Mouse (Mus musculus) G1E (cell line): ENCODE data around the gene Edn2. TPM values are rescaled to one million over a fixed set of nuclear protein-coding genes. Genes with fewer than 3 reads are reported as not detected.

Experiments
- ATAC-seq: 2 replicates; pipeline ENCODE4 v1.8.0; 2016; ENCODE audit warnings: mild to moderate bottlenecking; ENCODE audit not compliant: insufficient number of reproducible peaks, poor library complexity, low FRiP score, severe bottlenecking; ENCODE audit errors: extremely low read depth
- DNase-seq: peaks from one replicate; pipeline ENCODE4 v3.0.0; 2012; ENCODE audit warnings: low spot score
- H3K27me3 ChIP-seq: 2 replicates; pipeline ENCODE4 v1.6.1; 2012; ENCODE audit warnings: mild to moderate bottlenecking, low read length, inconsistent platforms; ENCODE audit not compliant: insufficient read depth
- H3K36me3 ChIP-seq: replicated peaks from 2 replicates; pipeline ENCODE3; 2012; ENCODE audit warnings: mild to moderate bottlenecking, inconsistent platforms
- H3K4me1 ChIP-seq: 2 replicates; pipeline ENCODE4 v1.6.1; 2012; ENCODE audit warnings: low read depth, low read length, inconsistent platforms, mixed read lengths; ENCODE audit not compliant: insufficient read depth
- H3K4me3 ChIP-seq: 2 replicates; pipeline ENCODE4 v1.5.1; 2012; ENCODE audit warnings: low read depth, mild to moderate bottlenecking, inconsistent platforms, low read length, moderate library complexity, mixed read lengths
- H3K9me3 ChIP-seq: replicated peaks from 2 replicates; pipeline ENCODE4 v1.6.1; 2012; ENCODE audit warnings: inconsistent platforms
- CTCF ChIP-seq: IDR thresholded peaks from 2 replicates; pipeline ENCODE4 v1.5.1; 2012; ENCODE audit warnings: low read depth, low read length, inconsistent platforms, mixed read lengths
- GATA1 ChIP-seq: IDR thresholded peaks from 2 replicates; pipeline ENCODE4 v1.6.1; 2012; ENCODE audit warnings: borderline replicate concordance, low read length, inconsistent platforms, mixed read lengths
- GATA2 ChIP-seq: IDR thresholded peaks from 2 replicates; pipeline ENCODE4 v1.6.1; 2012; ENCODE audit warnings: low read depth, low read length, inconsistent platforms, borderline replicate concordance
- POLR2AphosphoS5 ChIP-seq: IDR thresholded peaks from 2 replicates; pipeline ENCODE4 v1.6.1; 2012; ENCODE audit warnings: low read depth, low read length, inconsistent platforms; ENCODE audit not compliant: insufficient replicate concordance
- TAL1 ChIP-seq: conservative IDR thresholded peaks from 2 replicates; pipeline ENCODE4 v1.6.1; 2012; ENCODE audit warnings: low read depth, low read length, inconsistent platforms, mixed read lengths
- polyA plus RNA-seq: library from polyadenylated mRNA; stranded (reverse); fragments of >175 nt; gene quantifications from 2 replicates; pipeline ENCODE4 v1.2.3, GENCODE M21; 2012
- total RNA-seq, 2 experiments: library from RNA; stranded (forward) in 1 of 2; stranded (reverse) in 1 of 2; fragments of 200-1000 nt in 1 of 2; fragments of >200 nt in 1 of 2; fragmentation: Nextera tagmentation in 1 of 2; gene quantifications; 2 replicates each; pipeline ENCODE4 v1.2.3; 2014 to 2017

Gene Edn2
- total and polyA plus RNA-seq, 3 experiments = not detected

DNA sequence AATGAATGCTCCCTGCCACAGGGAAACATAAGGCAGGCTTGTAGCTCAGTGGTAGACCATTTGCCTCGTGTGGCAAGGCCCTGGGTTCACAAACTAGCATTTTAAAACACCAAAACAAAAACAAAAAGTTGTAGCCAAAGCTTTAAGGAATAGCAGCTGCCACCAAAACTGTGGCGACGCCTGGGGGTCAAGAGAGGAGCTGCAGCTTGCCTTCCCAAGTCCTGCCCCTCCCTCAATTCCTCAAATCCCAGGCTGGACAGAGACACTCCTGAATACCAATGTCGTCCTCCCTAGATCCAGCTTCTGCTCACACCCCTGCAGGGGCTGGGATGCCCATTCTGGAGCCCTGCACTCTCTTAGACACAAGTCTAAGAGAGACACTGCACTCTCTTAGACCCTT, 25.9 kb downstream of the Edn2 start:
- DNase-seq (no peak), ATAC-seq (no peak)
- Histone ChIP-seq H3K27me3 (no peaks in the 10 kb centered on the region), H3K4me3 (no peak overlapping the region), H3K4me1 (no peaks in the 10 kb centered on the region), H3K36me3 (no peaks in the 10 kb centered on the region), H3K9me3 (peaks cover 88% of the 10 kb centered on the region)
- no peak for TF ChIP-seq GATA1
- TF ChIP-seq CTCF = no peak
- TF ChIP-seq GATA2 = no peak
- TF ChIP-seq TAL1 = no peak
- TF ChIP-seq POLR2AphosphoS5 = no peak

DNA sequence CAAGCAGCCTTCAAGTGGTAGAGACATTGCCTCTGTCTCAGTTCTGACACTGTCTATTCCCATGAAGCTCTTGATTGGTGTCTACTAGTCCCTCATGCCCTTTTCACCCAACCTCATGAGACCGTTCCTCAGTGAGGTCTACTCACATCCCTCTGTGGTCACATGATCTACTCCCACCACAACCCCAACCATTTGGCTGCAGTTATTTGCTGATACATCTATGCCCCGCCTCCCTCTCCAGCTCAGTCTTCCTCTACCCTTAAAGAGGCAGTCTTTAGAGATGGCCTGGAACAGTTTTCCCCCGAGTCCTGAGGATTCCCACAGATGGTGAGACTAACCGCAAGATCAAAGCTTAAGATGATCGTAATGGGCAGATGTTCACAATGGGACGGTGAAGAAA, 27.2 kb downstream of the Edn2 start:
- Histone ChIP-seq H3K9me3 (peaks cover 86% of the 10 kb centered on the region), H3K4me3 (no peak overlapping the region), H3K27me3 (no peaks in the 10 kb centered on the region), H3K36me3 (no peaks in the 10 kb centered on the region), H3K4me1 (no peaks in the 10 kb centered on the region)
- DNase-seq (no peak), ATAC-seq (no peak)
- TF ChIP-seq CTCF = no peak
- TF ChIP-seq GATA2 = no peak
- no peak for TF ChIP-seq GATA1
- TF ChIP-seq POLR2AphosphoS5 = no peak
- no peak for TF ChIP-seq TAL1

DNA sequence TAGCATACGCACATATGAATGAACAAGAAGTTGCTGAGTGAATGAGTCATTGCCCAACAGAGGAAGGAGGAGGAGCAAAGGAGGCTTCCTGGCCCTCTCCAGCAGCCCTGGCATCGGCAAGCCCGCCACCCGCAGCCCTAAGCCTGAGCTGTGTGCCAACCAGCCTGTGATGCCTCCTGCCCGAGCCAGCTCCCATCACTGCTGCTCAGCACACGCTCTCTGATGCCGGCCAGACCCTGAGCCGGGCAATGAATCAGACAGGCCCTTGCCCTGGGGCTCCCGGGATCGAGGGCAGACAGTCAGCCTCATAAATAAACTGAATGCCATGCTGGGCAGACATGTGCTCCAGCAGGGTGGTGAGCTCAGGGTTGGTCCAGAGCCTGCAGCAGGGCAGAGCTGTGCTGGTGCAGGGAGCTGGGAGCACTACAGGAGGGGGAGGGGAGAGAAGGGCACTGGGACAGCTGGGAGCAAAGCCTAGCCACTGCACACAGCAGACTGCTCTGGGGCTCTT, 27.7 kb downstream of the Edn2 start:
- no peak for DNase-seq
- no peak for ATAC-seq
- no peaks in the 10 kb centered on the region for H3K27me3 ChIP-seq
- no peaks in the 10 kb centered on the region for H3K36me3 ChIP-seq
- H3K4me3 ChIP-seq = peak overlapping the region; percentile 22; the same call in 1 of the 2 replicates
- peaks cover 86% of the 10 kb centered on the region for H3K9me3 ChIP-seq
- no peak for TF ChIP-seq GATA2
- no peak for TF ChIP-seq TAL1
- no peak for TF ChIP-seq GATA1
- TF ChIP-seq CTCF = no peak
- TF ChIP-seq POLR2AphosphoS5 = no peak
- no peaks in the 10 kb centered on the region for H3K4me1 ChIP-seq

DNA sequence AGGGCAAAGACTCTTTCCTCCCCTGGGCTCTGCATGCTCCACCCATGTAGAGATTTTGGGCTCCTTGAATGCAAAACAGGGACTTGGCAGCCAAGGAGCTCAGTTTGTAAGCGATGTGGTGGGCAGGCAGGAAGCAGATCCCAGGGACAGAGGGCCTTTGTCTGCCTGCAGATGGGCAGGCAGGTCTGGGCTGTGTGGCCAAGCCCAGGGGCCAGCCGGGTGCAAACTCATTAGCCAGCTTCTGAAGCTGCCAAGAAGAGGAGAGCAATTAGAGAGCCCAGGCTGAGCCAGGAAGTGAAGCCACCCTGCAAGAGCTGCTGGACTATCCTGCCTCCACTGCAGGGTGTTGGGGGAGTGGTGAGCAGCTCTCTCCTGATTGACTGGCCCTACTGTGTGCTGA, 28.9 kb downstream of the Edn2 start:
- H3K4me1 ChIP-seq = no peaks in the 10 kb centered on the region
- H3K4me3 ChIP-seq = no peak overlapping the region
- DNase-seq = no peak
- H3K36me3 ChIP-seq = no peaks in the 10 kb centered on the region
- H3K27me3 ChIP-seq = no peaks in the 10 kb centered on the region
- H3K9me3 ChIP-seq = peaks cover 90% of the 10 kb centered on the region
- no peak for ATAC-seq
- TF ChIP-seq TAL1 = no peak

DNA sequence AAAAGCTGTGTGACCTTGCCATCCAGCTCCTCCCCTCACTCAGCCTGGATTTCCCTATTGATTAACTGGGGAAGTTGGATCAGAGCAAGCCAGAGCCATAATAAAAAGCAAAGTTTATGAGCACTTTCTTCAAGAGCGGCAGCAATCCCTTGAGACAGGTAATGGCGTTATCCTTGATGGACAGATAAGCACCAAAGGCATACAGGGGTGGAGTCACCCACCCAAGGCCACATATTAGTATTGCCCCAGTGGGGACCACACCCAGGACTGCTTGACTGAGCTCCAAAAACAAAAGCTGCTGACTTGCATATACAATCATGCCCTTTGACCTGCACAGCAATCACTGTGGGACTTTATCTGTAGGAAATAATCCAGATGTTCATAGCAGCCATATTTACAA, 31.0 kb downstream of the Edn2 start:
- DNase-seq (no peak), ATAC-seq (no peak)
- no peaks in the 10 kb centered on the region for H3K36me3 ChIP-seq
- H3K4me1 ChIP-seq = no peaks in the 10 kb centered on the region
- no peak overlapping the region for H3K4me3 ChIP-seq
- H3K9me3 ChIP-seq = peaks cover 85% of the 10 kb centered on the region
- no peaks in the 10 kb centered on the region for H3K27me3 ChIP-seq
- TF ChIP-seq TAL1 (no peak), POLR2AphosphoS5 (no peak), GATA1 (no peak), CTCF (no peak), GATA2 (no peak)

DNA sequence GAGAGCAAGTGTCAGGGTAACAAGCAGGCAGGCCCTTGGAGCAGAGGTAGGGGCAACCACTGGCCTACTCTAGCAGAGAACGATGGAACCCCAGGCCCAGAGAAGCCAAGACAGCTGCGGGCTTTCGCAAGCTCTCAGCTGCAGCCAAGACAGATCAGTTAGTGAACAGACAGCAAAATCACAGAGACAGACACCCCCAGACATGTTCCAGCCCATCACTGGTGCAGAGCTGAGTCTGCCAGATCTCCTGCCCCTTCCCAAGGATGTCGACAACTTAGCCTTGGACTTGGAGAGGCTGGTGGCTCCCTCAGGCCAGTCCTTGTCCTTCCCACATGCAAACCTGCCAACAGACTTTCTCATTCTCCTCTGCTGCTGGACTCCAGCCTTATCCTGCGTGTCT, 33.0 kb downstream of the Edn2 start:
- H3K36me3 ChIP-seq = no peaks in the 10 kb centered on the region
- TF ChIP-seq POLR2AphosphoS5 (no peak), GATA2 (no peak), TAL1 (no peak), GATA1 (no peak), CTCF (no peak)
- H3K4me3 ChIP-seq = no peak overlapping the region
- DNase-seq = no peak
- H3K27me3 ChIP-seq = no peaks in the 10 kb centered on the region
- peaks cover 76% of the 10 kb centered on the region for H3K9me3 ChIP-seq
- no peaks in the 10 kb centered on the region for H3K4me1 ChIP-seq
- ATAC-seq = no peak

DNA sequence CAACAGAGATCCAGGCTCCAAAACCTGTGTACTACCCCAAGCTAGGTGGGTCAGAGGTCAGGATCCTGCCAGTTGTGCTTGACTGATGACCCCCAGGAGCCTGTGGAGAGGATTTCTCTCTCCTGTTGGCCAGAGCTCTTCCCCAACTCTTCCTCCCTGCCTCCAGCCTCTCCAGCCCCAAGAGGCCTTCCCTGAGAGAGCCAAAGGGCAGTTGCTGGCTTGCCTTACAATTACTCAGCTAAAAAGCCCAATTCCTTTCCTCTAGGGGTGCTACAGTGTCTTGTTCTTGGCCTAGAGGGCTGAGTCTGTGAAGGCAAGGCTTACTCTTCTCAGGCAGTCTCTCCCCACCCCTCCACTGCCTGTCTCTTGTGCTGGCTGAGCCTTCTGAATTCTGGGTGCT, 34.0 kb downstream of the Edn2 start:
- no peak for DNase-seq
- Histone ChIP-seq H3K9me3 (peaks cover 77% of the 10 kb centered on the region), H3K4me1 (no peaks in the 10 kb centered on the region), H3K4me3 (no peak overlapping the region), H3K27me3 (no peaks in the 10 kb centered on the region), H3K36me3 (no peaks in the 10 kb centered on the region)
- TF ChIP-seq GATA2 = no peak
- TF ChIP-seq POLR2AphosphoS5 = no peak
- no peak for ATAC-seq
